Mouse (Mus musculus) forebrain, embryonic 14.5 days (tissue): ENCODE data around the gene Cstad. TPM values are rescaled to one million over a fixed set of nuclear protein-coding genes. Genes with fewer than 3 reads are reported as not detected.
A peak's percentile ranks its signal among the peaks of the same experiment; 100 is the strongest.

Experiments used
- ATAC-seq: fragments of 200-750 bp; cut with Nextera tagmentation; 2 replicates; pipeline ENCODE4 v1.8.0; 2017; ENCODE audit warnings: mild to moderate bottlenecking, moderate library complexity
- DNase-seq: peaks from one replicate; pipeline ENCODE4 v3.0.0-alpha.2; 2015; ENCODE audit warnings: low spot score
- H3K27ac ChIP-seq: fragments of 300-500 bp; sonication (generic); 2 replicates; pipeline ENCODE4 v1.5.1; 2014; ENCODE audit warnings: low read depth, mild to moderate bottlenecking, control low read depth, low read length, moderate library complexity
- H3K27me3 ChIP-seq: fragments of 300-500 bp; sonication (generic); replicated peaks from 2 replicates; pipeline ENCODE4 v1.6.1; 2014; ENCODE audit warnings: low read length, control low read depth, mixed read lengths; ENCODE audit not compliant: control insufficient read depth, insufficient read depth
- H3K36me3 ChIP-seq: fragments of 300-500 bp; sonication (generic); 2 replicates; pipeline ENCODE4 v1.6.1; 2014; ENCODE audit warnings: low read length, control low read depth; ENCODE audit not compliant: control insufficient read depth, insufficient read depth
- H3K4me1 ChIP-seq: fragments of 300-500 bp; sonication (generic); 2 replicates; pipeline ENCODE4 v1.6.1; 2014; ENCODE audit warnings: antibody characterized with exemption, low read length, control low read depth; ENCODE audit not compliant: control insufficient read depth, insufficient read depth
- H3K4me2 ChIP-seq: fragments of 300-500 bp; sonication (generic); 2 replicates; pipeline ENCODE4 v1.6.1; 2014; ENCODE audit warnings: mild to moderate bottlenecking, control low read depth, low read length
- H3K4me3 ChIP-seq: fragments of 300-500 bp; sonication (generic); 2 replicates; pipeline ENCODE4 v1.5.1; 2014; ENCODE audit warnings: low read depth, low read length, control low read depth
- H3K9ac ChIP-seq: fragments of 300-500 bp; sonication (generic); 2 replicates; pipeline ENCODE4 v1.6.1; 2014; ENCODE audit warnings: mild to moderate bottlenecking, low read length, control low read depth, moderate library complexity
- H3K9me3 ChIP-seq: fragments of 300-500 bp; sonication (generic); replicated peaks from 2 replicates; pipeline ENCODE4 v1.6.1; 2016; ENCODE audit warnings: low read length, control low read depth, mixed read lengths; ENCODE audit not compliant: control insufficient read depth
- WGBS: fragments of 180-500 bp; shearing (Covaris S2); extraction: QIAGEN DNeasy Blood & Tissue Kit; methylation state at CpG from one replicate; pipeline ENCODE4 v1.1.7; 2014; 5-methylcytosine and 5-hydroxymethylcytosine counted together
- polyA plus RNA-seq: library from polyadenylated mRNA; unstranded; fragments of >200 nt; fragmentation: Nextera tagmentation; extraction: Ambion mirVana; gene quantifications from 2 replicates; pipeline ENCODE4 v1.2.1, GENCODE M21; 2014

Cstad gene
- polyA plus RNA-seq, 1 experiment from 2014 or later, result 1.2 TPM

DNA sequence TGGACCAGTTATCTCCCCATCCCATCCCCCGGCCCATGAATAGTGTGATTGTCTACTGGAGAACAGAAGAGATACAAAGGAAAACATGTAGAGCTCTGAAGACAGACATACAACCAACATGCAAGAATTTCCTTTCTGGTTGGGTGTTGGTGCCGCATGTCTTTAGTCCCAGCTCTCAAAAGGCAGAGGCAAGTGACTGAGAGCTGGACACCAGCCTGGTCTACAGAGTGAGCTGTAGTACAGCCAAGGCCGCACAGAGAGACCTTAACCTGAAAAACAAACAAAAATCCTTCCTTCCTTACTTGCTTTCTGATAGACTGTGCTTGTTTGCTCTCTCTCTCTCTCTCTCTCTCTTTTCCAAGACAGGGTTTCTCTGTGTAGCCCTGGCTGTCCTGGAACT is 32.5 kb downstream of the Cstad start:
- no peak for DNase-seq
- Histone ChIP-seq H3K36me3 (no peaks in the 10 kb centered on the region), H3K27ac (no peak overlapping the region), H3K9me3 (no peaks in the 10 kb centered on the region), H3K4me1 (peaks cover 12% of the 10 kb centered on the region; the same call in 1 of the 2 replicates), H3K4me3 (no peak overlapping the region), H3K27me3 (no peaks in the 10 kb centered on the region), H3K9ac (no peak overlapping the region), H3K4me2 (no peak overlapping the region)
- no peak for ATAC-seq
- WGBS, result 92% methylated on average over 3 of the region's 3 CpGs

DNA sequence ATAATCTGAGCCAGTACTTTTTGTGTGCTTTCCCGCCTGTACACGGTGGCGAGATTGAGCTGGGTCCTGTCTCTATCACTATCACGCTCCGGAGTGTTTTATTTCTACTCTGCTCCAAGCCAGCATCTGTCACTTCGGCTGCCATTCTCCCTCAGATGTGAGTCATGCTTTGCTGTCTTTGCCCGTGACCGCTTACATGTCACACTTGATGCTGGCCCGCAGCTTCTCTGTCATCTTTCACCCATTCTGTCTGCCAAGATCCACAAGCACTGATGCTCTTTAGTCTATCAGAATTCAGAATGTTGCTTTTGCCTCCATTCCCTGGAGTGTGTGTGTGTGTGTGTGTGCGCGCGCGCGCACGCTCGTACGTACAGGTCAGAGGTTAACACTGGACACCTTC is 33.5 kb downstream of the Cstad start:
- Histone ChIP-seq H3K9me3 (no peaks in the 10 kb centered on the region), H3K27me3 (no peaks in the 10 kb centered on the region), H3K9ac (no peak overlapping the region), H3K4me2 (no peak overlapping the region), H3K4me3 (no peak overlapping the region), H3K36me3 (no peaks in the 10 kb centered on the region), H3K4me1 (peaks cover 12% of the 10 kb centered on the region; the same call in 1 of the 2 replicates), H3K27ac (peak overlapping the region; percentile 83; the same call in 1 of the 2 replicates)
- DNase-seq (no peak), ATAC-seq (no peak)
- WGBS, result 91% methylated on average over 17 of the region's 17 CpGs

DNA sequence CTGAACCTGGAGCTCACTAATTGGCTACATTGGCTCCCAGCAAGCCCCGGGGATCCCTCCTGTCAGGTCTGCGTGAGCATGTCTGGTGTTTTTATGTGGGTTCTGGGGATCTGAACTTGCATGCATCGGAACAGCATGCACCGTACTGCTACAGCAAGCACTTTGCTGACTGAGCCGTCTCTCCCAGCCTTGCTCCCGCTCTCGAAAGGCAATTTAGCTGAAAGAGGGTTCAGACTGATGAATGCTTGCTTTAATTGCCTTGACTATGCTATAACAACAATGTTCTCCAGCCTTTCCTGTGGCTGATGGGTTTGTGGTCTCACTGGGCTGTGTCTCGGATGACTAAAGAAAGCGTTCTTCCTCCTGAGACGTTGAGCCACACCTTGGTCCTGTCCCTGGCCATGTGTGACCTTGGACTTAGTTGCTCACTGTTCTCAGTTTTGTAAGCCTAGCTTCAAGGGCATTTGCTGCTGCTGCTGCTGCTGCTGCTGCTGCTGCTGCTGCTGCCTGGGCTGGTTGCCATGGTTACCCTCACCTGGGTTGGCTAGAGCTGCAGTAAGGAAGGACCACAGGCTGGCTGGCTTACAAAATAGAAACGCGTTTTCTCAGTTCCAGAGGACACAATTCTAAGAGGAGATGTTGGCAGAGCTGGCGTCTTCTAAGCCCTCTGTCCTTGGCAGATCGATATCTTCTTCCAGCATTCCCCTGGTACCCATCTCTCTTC is 34.4 kb downstream of the Cstad start:
- DNase-seq (peak; percentile 75), ATAC-seq (peak; percentile 59; the same call in 1 of the 2 replicates)
- H3K36me3 ChIP-seq, result no peaks in the 10 kb centered on the region
- no peak overlapping the region for H3K4me3 ChIP-seq
- no peak overlapping the region for H3K9ac ChIP-seq
- no peaks in the 10 kb centered on the region for H3K9me3 ChIP-seq
- WGBS, result 45% methylated on average over 14 of the region's 14 CpGs
- H3K4me1 ChIP-seq, result peaks cover 12% of the 10 kb centered on the region; the same call in 1 of the 2 replicates
- H3K27me3 ChIP-seq, result no peaks in the 10 kb centered on the region
- H3K4me2 ChIP-seq, result no peak overlapping the region
- H3K27ac ChIP-seq, result peak overlapping the region; percentile 83

DNA sequence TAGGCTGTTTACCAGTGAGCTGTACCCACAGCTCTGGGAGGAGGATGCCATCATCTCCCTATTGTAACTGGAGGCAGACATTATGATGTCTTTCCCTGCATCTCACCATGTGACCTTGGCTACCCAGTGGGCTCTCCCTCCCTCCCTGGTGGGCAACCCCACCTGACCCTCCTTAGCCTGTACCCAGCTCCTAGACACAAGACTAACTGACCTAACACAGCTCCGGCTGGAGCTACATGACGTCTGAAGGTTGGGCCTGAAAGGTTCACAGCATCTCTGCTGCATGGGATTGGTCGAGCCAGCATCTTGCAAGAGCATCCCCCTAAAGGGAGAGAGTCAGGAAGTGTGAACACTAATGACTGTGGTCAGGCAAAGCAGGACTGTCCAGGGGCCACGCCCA is 35.0 kb downstream of the Cstad start:
- WGBS, result 74% methylated on average over 4 of the region's 4 CpGs
- no peaks in the 10 kb centered on the region for H3K9me3 ChIP-seq
- no peak overlapping the region; the same call in 1 of the 2 replicates for H3K9ac ChIP-seq
- ATAC-seq, result peak; percentile 33; the same call in 1 of the 2 replicates
- H3K4me1 ChIP-seq, result peaks cover 12% of the 10 kb centered on the region; the same call in 1 of the 2 replicates
- H3K4me3 ChIP-seq, result no peak overlapping the region
- H3K27ac ChIP-seq, result peak overlapping the region; percentile 83
- H3K27me3 ChIP-seq, result no peaks in the 10 kb centered on the region
- no peaks in the 10 kb centered on the region for H3K36me3 ChIP-seq
- DNase-seq, result no peak
- H3K4me2 ChIP-seq, result no peak overlapping the region

DNA sequence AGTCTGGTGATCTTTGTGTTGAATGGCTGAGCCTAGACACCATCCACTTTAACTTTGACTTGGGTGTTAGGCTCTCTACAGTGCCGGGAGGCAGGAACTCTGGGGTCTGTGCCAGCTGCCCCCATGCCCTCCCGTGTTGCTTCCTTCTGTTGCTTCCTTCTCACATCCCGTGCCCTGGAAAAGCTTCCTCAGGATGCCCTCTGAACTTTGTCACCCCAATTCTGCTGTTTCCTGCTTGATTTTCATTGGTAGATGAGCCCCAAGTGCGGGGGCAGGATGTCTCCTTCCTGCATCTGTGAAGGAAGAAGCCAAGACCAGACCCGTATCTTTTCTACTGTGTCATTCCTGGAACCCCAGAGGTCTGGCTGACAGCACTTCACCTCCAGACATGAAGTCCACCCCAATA is 41.4 kb downstream of the Cstad start:
- peaks cover 5% of the 10 kb centered on the region; the same call in 1 of the 2 replicates for H3K4me1 ChIP-seq
- ATAC-seq, result no peak
- H3K27me3 ChIP-seq, result no peaks in the 10 kb centered on the region
- no peak overlapping the region for H3K27ac ChIP-seq
- H3K9ac ChIP-seq, result no peak overlapping the region
- WGBS, result 87% methylated on average over 5 of the region's 5 CpGs
- no peak for DNase-seq
- H3K36me3 ChIP-seq, result no peaks in the 10 kb centered on the region
- H3K9me3 ChIP-seq, result no peaks in the 10 kb centered on the region
- H3K4me2 ChIP-seq, result no peak overlapping the region
- no peak overlapping the region for H3K4me3 ChIP-seq

DNA sequence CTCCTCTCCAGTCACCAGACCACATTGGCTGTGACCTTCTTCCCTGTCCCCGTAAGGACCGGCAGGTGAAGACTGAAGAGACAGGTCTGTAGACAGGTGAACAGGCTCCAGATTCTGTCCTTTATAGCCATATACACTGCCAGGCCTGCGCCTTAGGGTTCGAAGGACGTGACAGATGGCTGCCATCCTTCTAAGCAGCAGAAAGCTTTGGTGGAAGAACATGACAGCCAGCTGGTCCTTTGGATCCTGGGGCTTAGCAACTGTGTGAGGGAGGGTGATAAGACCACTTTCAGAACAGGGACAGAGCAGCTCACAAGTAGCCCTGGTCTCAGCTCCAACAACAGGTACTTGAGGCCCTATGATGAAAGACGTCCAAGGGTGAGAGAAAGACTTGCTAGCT is 43.2 kb downstream of the Cstad start:
- H3K27me3 ChIP-seq, result no peaks in the 10 kb centered on the region
- no peak overlapping the region for H3K27ac ChIP-seq
- H3K9ac ChIP-seq, result no peak overlapping the region
- ATAC-seq (no peak), DNase-seq (no peak)
- H3K4me1 ChIP-seq, result peaks cover 5% of the 10 kb centered on the region; the same call in 1 of the 2 replicates
- no peaks in the 10 kb centered on the region for H3K9me3 ChIP-seq
- H3K4me2 ChIP-seq, result no peak overlapping the region
- no peaks in the 10 kb centered on the region for H3K36me3 ChIP-seq
- no peak overlapping the region for H3K4me3 ChIP-seq
- 76% methylated on average over 6 of the region's 6 CpGs for WGBS

DNA sequence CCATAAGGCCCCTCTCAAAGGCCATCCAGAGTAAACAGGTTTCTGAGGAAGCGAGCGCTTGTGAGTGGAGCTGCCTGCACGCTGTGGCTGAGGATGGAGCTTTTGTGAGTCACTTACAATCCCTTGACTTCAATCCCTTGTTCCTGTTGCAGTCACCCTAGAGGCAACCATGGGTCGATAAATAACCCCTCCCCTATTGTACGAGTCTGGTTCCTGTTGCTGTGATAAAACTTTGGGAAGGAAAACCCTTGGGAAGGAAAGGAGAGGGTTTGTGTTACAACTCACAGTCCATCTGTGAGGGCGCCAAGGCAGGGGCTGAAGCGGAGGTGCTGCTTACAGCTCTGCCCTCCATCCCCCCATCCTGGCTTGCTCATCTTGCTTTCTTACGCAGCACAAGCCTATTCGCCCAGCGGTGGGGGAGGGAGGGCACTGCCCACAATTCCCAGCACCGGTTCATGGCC is 45.2 kb downstream of the Cstad start:
- Histone ChIP-seq H3K27ac (peak overlapping the region; percentile 50; the same call in 1 of the 2 replicates), H3K4me3 (no peak overlapping the region), H3K4me2 (no peak overlapping the region), H3K27me3 (no peaks in the 10 kb centered on the region), H3K36me3 (no peaks in the 10 kb centered on the region), H3K9me3 (no peaks in the 10 kb centered on the region), H3K9ac (peak overlapping the region; percentile 5; the same call in 1 of the 2 replicates), H3K4me1 (peaks cover 5% of the 10 kb centered on the region; the same call in 1 of the 2 replicates)
- DNase-seq (peak; percentile 66), ATAC-seq (peak; percentile 64; the same call in 1 of the 2 replicates)
- WGBS, result 13% methylated on average over 11 of the region's 11 CpGs

DNA sequence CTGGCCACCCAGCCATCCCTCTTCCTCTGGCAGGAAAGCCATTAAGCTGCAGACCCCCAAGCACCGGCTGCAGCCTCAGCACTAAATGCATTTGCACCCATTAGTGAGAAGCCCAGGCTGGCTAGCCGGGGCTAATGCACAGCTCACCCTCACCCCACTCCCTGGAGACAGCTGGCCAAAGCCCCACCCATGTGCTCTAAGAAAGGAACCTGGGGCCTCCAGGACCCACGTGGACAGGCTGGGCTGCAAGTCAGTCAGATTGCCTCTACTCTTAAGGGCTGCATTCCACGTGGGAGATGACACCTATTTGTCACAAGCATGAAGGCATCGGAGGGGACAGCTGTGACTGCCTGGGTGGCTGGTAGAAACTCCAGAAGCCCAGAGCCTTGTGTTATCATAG is 48.0 kb downstream of the Cstad start:
- DNase-seq (no peak), ATAC-seq (no peak)
- H3K36me3 ChIP-seq, result no peaks in the 10 kb centered on the region
- no peaks in the 10 kb centered on the region for H3K27me3 ChIP-seq
- H3K27ac ChIP-seq, result 0 out of 2 replicates have a peak overlapping the region, but pooled peaks have one; percentile 14
- no peak overlapping the region; the same call in 1 of the 2 replicates for H3K9ac ChIP-seq
- 49% methylated on average over 5 of the region's 5 CpGs for WGBS
- no peak overlapping the region for H3K4me3 ChIP-seq
- no peaks in the 10 kb centered on the region for H3K9me3 ChIP-seq
- peaks cover 31% of the 10 kb centered on the region for H3K4me1 ChIP-seq
- no peak overlapping the region for H3K4me2 ChIP-seq

DNA sequence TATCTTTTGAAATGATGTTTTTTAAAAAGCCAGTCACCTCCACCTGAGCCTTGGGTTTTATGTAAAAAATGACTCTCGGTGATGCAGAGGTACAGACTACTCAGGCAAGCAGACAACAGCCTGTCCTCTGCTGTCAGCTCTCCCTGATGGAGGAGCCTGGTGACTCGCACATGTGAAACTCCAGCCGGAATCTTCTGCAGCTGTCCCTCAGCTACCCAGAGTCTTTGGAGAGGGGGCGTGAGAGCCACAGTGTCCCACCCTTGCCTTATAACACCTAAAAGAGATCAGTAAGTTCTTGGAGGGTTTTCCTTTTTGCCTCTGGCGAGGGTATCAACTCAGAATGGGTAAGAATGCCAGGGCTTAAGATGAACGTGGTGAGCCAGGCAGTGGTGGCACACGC is 48.6 kb downstream of the Cstad start:
- Histone ChIP-seq H3K9me3 (no peaks in the 10 kb centered on the region), H3K4me1 (peaks cover 36% of the 10 kb centered on the region), H3K27ac (peak overlapping the region; percentile 14; the same call in 1 of the 2 replicates), H3K4me3 (no peak overlapping the region), H3K4me2 (no peak overlapping the region), H3K36me3 (no peaks in the 10 kb centered on the region), H3K27me3 (no peaks in the 10 kb centered on the region), H3K9ac (no peak overlapping the region)
- 80% methylated on average over 7 of the region's 7 CpGs for WGBS
- DNase-seq (no peak), ATAC-seq (no peak)
